Mouse (Mus musculus) limb, embryonic 11.5 days (tissue): Measurements from ENCODE around the gene Psmb9. TPM values are rescaled to one million over a fixed set of nuclear protein-coding genes. Genes with fewer than 3 reads are reported as not detected.

Experiments used
- ATAC-seq: fragments of 200-750 bp; cut with Nextera tagmentation; 2 replicates; pipeline ENCODE4 v1.8.0; 2017; ENCODE audit warnings: low read depth; ENCODE audit not compliant: insufficient number of reproducible peaks, low FRiP score, low TSS enrichment
- DNase-seq: peaks from one replicate; pipeline ENCODE4 v3.0.0-alpha.2; 2015; ENCODE audit warnings: low spot score
- H3K27ac ChIP-seq: fragments of 300-500 bp; sonication (generic); replicated peaks from 2 replicates; pipeline ENCODE4 v1.5.1; 2014; ENCODE audit warnings: low read depth, mild to moderate bottlenecking, low read length
- H3K27me3 ChIP-seq: fragments of 300-500 bp; sonication (generic); 2 replicates; pipeline ENCODE4 v1.6.1; 2014; ENCODE audit warnings: mild to moderate bottlenecking, low read length, mixed read lengths; ENCODE audit not compliant: control insufficient read depth, insufficient read depth
- H3K36me3 ChIP-seq: fragments of 300-500 bp; sonication (generic); 2 replicates; pipeline ENCODE4 v1.6.1; 2014; ENCODE audit warnings: mild to moderate bottlenecking, low read length, moderate library complexity, mixed read lengths; ENCODE audit not compliant: control insufficient read depth, insufficient read depth
- H3K4me1 ChIP-seq: fragments of 300-500 bp; sonication (generic); 2 replicates; pipeline ENCODE4 v1.6.1; 2014; ENCODE audit warnings: low read length, mixed read lengths; ENCODE audit not compliant: control insufficient read depth, insufficient read depth
- H3K4me2 ChIP-seq: fragments of 300-500 bp; sonication (generic); 2 replicates; pipeline ENCODE4 v1.6.1; 2014; ENCODE audit warnings: low read depth, mild to moderate bottlenecking, moderate library complexity; ENCODE audit not compliant: severe bottlenecking
- H3K4me3 ChIP-seq: fragments of 300-500 bp; sonication (generic); 2 replicates; pipeline ENCODE4 v1.5.1; 2014; ENCODE audit warnings: low read depth, low read length
- H3K9ac ChIP-seq: fragments of 300-500 bp; sonication (generic); 2 replicates; pipeline ENCODE4 v1.6.1; 2014; ENCODE audit warnings: mild to moderate bottlenecking, low read length
- H3K9me3 ChIP-seq: fragments of 300-500 bp; sonication (generic); 2 replicates; pipeline ENCODE4 v1.6.1; 2016; ENCODE audit warnings: low read length; ENCODE audit not compliant: control insufficient read depth
- WGBS: fragments of 180-500 bp; shearing (Covaris S2); extraction: QIAGEN DNeasy Blood & Tissue Kit; methylation state at CpG from one replicate; pipeline ENCODE4 v1.1.7; 2014; 5-methylcytosine and 5-hydroxymethylcytosine counted together
- polyA plus RNA-seq: library from polyadenylated mRNA; unstranded; fragments of >200 nt; fragmentation: Nextera tagmentation; extraction: Ambion mirVana; gene quantifications from 2 replicates; pipeline ENCODE4 v1.2.1, GENCODE M21; 2014

The Psmb9 gene
- polyA plus RNA-seq, 1 experiment from 2014 or later: 2.2 TPM

DNA sequence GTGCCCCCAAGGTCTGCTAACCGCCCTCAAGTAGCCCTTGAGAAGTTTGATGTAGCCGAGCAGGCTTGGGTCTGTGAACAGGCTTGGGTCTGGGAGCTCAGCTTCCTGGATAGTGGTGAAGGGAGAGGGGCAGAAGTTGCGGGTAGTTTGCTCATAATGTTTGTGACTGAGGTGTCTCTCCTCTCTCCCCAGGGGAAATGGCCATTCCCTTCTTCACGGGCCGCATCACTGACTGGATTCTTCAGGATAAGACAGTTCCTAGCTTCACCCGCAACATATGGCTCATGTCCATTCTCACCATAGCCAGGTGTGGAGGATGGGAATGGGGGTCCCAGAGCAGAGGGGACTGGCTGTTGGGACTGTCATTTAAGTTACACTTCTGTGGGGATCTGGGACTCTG lies 1.4 kb upstream of the Psmb9 start:
- WGBS: 67% methylated on average over 6 of the region's 6 CpGs

DNA sequence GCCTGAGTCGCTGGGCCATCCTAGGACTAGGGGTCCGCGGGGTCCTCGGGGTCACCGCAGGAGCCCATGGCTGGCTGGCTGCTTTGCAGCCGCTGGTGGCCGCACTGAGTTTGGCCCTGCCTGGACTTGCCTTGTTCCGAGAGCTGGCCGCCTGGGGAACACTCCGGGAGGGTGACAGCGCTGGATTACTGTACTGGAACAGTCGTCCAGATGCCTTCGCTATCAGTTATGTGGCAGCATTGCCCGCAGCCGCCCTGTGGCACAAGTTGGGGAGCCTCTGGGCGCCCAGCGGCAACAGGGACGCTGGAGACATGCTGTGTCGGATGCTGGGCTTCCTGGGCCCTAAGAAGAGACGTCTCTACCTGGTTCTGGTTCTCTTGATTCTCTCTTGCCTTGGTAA lies 446 bp upstream of the Psmb9 start:
- Histone ChIP-seq H3K27ac (no peak overlapping the region), H3K4me3 (peak overlapping the region; percentile 47), H3K36me3 (no peaks in the 10 kb centered on the region), H3K4me2 (peak overlapping the region; percentile 77), H3K9ac (peak overlapping the region; percentile 24), H3K9me3 (no peaks in the 10 kb centered on the region), H3K27me3 (peaks cover 42% of the 10 kb centered on the region), H3K4me1 (0 out of 2 replicates have a peak, but pooled peaks cover 7% of the 10 kb centered on the region)
- DNase-seq: no peak
- WGBS: 5% methylated on average over 20 of the region's 20 CpGs
- peak; percentile 23; the same call in 1 of the 2 replicates for ATAC-seq

More for the DNA sequence above, 1.4 kb upstream of the Psmb9 start:
- H3K9ac ChIP-seq: no peak overlapping the region
- H3K4me1 ChIP-seq: 0 out of 2 replicates have a peak, but pooled peaks cover 7% of the 10 kb centered on the region
- H3K4me3 ChIP-seq: no peak overlapping the region
- DNase-seq (no peak), ATAC-seq (no peak)
- H3K36me3 ChIP-seq: no peaks in the 10 kb centered on the region
- H3K4me2 ChIP-seq: no peak overlapping the region
- H3K27ac ChIP-seq: no peak overlapping the region
- H3K9me3 ChIP-seq: no peaks in the 10 kb centered on the region
- peaks cover 47% of the 10 kb centered on the region for H3K27me3 ChIP-seq

DNA sequence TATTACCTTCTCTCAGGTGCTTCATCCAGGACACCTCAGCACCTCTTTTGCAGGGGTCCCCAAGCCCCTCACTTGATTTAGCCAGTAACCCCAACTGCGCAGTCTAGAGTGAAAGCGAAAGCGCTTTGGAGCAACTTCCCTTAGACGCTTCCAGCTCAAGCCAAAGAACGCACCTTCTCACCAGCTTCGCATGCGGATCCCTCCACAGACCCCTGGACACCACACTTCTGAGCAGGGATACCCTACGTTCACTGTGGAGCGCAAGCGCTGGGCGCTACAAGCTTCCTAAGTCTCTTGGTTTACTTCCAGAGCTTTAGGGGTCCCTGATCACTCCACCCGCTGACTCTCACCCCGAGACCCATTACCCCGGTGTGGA lies 691 bp downstream of the Psmb9 start:
- H3K4me2 ChIP-seq: peak overlapping the region; percentile 77
- no peaks in the 10 kb centered on the region for H3K36me3 ChIP-seq
- no peak overlapping the region for H3K27ac ChIP-seq
- H3K9ac ChIP-seq: no peak overlapping the region
- no peak; the same call in 1 of the 2 replicates for ATAC-seq
- H3K4me3 ChIP-seq: peak overlapping the region; percentile 47
- H3K4me1 ChIP-seq: 0 out of 2 replicates have a peak, but pooled peaks cover 7% of the 10 kb centered on the region
- peaks cover 36% of the 10 kb centered on the region for H3K27me3 ChIP-seq
- WGBS: 3% methylated on average over 14 of the region's 14 CpGs
- no peak for DNase-seq
- H3K9me3 ChIP-seq: no peaks in the 10 kb centered on the region

DNA sequence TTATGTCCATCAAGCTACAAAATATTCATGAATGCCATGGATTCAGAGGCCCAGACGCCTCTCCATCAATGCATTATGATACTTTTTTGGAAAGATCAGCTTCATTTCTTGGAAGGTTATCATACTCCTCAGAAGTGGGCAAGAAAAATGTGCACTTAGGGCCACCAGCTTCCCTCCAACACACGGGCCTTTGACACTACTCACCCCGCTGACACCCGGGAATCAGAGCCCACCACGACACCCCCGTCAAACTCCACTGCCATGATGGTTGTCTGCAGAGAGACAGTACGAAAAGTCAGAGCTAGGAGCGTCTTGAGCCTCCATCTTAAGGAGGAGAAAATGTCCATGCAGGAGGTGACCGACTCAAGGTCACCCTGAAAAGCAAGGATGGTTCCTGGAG lies 2.0 kb downstream of the Psmb9 start:
- no peak for ATAC-seq
- WGBS: 88% methylated on average over 9 of the region's 9 CpGs
- 0 out of 2 replicates have a peak, but pooled peaks cover 7% of the 10 kb centered on the region for H3K4me1 ChIP-seq
- no peaks in the 10 kb centered on the region for H3K9me3 ChIP-seq
- DNase-seq: no peak
- H3K27ac ChIP-seq: no peak overlapping the region
- H3K36me3 ChIP-seq: no peaks in the 10 kb centered on the region
- H3K4me3 ChIP-seq: no peak overlapping the region
- no peak overlapping the region for H3K9ac ChIP-seq
- H3K4me2 ChIP-seq: no peak overlapping the region
- H3K27me3 ChIP-seq: peaks cover 31% of the 10 kb centered on the region

DNA sequence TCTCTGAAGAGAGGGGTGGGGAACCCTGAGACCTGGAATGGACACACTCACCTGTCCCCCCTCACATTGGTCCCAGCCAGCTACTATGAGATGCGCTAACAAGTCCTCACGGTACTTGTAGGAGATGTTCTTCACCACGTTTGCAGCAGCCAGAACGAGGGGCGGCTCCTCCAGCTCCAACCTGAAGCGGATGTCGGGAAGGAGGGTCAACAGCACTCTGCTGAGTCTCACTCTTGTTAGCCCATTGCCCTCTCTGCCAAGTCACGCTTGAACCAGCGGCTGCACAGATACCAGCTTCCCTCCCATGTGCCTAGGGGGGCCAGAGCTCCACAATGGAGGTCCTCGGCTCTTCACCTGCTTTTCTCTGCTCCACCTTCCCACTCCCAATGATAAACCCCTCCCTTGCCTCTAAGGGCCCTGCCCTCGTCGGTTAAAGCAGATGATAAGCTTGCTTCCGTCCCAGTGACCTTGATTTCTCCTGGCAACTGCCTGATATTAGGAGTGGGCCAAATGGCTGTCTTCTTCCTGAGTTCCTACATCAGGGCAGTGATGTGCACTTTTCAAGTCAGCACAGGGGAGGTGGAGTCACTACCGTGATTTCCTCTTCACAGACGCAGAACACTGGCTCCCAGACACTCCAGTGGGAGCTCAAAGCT lies 3.9 kb downstream of the Psmb9 start:
- peaks cover 27% of the 10 kb centered on the region for H3K27me3 ChIP-seq
- no peak overlapping the region for H3K4me3 ChIP-seq
- H3K4me1 ChIP-seq: 0 out of 2 replicates have a peak, but pooled peaks cover 7% of the 10 kb centered on the region
- H3K27ac ChIP-seq: no peak overlapping the region
- no peak for ATAC-seq
- no peak overlapping the region for H3K9ac ChIP-seq
- H3K4me2 ChIP-seq: no peak overlapping the region
- 78% methylated on average over 15 of the region's 15 CpGs for WGBS
- H3K36me3 ChIP-seq: no peaks in the 10 kb centered on the region
- H3K9me3 ChIP-seq: no peaks in the 10 kb centered on the region
- DNase-seq: no peak

DNA sequence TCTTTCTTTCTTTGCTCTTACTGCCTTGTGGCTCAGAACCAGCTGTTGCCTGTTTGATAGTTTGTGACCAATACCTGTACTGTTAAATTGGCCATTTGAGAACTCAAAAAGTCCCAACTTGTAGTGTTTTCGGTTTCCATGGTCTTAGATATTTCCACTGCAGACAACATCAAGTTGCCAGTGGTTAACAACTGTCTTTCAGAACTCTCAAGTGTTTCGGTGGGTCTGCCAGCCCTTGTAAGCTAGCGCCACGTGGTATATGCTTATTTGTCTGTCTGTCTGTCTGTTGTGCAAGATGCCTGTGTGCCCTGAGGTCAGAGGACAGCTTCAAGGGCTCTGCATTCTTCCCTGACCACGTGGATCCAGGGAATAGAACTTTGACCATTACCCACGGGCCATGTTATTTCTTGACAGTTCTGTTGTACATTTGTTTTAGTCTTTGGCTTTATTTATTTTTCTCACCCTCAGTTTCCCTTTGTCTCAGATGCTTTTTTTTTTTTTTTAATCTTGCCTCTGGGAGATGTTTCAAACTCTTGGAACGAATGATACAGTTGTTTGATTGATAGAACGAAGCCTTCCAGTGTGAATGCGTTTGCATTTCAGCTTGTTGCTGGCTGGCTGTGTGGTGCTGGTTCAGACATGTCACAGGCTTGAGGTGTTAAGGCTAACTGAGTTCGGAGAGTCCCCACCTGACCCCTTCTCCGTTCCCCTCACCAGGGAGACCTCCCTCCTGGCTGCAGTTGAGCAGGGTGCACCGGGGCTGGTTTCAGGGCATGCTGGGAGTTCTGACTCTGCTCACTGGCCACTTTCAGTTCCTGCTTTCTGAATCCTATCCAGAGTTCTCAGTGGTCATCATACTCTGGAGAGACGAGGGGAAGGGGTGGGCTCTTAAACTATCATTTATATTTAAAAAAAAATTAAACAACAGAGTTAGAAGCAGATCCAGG lies 7.4 kb downstream of the Psmb9 start:
- DNase-seq: no peak
- no peak overlapping the region for H3K4me3 ChIP-seq
- H3K27ac ChIP-seq: no peak overlapping the region
- 73% methylated on average over 13 of the region's 13 CpGs for WGBS
- peaks cover 3% of the 10 kb centered on the region; the same call in 1 of the 2 replicates for H3K27me3 ChIP-seq
- ATAC-seq: no peak
- H3K36me3 ChIP-seq: no peaks in the 10 kb centered on the region
- H3K4me1 ChIP-seq: no peaks in the 10 kb centered on the region
- H3K4me2 ChIP-seq: no peak overlapping the region
- H3K9me3 ChIP-seq: no peaks in the 10 kb centered on the region
- no peak overlapping the region for H3K9ac ChIP-seq

DNA sequence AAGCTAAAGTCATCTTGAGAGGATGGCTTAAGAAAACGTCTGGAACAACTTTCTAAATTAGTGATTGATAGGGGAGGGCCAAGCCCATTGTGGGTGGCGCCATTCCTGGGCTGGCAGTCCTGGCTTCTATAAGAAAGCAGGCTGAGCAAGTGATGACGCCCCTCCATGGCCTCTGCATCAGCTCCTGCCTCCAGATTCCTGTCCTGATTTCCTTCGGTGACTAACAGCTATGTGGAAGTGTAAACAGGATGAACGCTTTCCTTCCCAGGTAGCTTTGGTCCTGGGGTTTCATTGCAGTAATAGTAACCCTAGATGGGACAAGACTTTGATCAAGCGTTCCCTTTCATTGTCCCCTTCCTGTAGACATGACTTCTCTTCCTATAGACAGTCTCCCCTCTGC lies 8.5 kb downstream of the Psmb9 start:
- H3K27me3 ChIP-seq: 0 out of 2 replicates have a peak, but pooled peaks cover 3% of the 10 kb centered on the region
- H3K4me1 ChIP-seq: no peaks in the 10 kb centered on the region
- H3K9me3 ChIP-seq: no peaks in the 10 kb centered on the region
- WGBS: 64% methylated on average over 6 of the region's 6 CpGs
- H3K9ac ChIP-seq: no peak overlapping the region
- no peak for ATAC-seq
- H3K4me3 ChIP-seq: no peak overlapping the region
- H3K4me2 ChIP-seq: no peak overlapping the region
- no peak overlapping the region for H3K27ac ChIP-seq
- no peak for DNase-seq
- no peaks in the 10 kb centered on the region for H3K36me3 ChIP-seq

DNA sequence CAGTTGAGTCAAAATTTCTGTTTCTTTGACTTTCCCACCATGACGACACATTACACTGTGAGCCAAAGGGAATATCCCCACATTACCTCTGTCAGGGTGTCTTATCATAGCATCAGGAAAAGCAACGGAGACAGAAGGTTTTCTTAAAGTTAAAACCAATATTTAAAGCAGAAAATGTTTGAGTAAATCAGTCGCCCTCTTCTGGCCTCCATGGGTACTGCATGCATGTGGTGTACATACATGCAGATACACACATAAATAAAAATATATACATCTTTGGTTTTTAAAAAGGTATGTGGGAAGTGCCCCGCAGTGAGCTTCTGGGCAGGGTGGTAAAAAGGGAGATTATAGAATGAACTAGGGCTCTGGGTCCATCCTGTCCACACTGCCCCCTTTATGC lies 10.4 kb downstream of the Psmb9 start:
- no peak for ATAC-seq
- Histone ChIP-seq H3K9me3 (no peaks in the 10 kb centered on the region), H3K27me3 (no peaks in the 10 kb centered on the region), H3K36me3 (no peaks in the 10 kb centered on the region), H3K27ac (no peak overlapping the region), H3K4me3 (no peak overlapping the region), H3K9ac (no peak overlapping the region), H3K4me2 (no peak overlapping the region), H3K4me1 (no peaks in the 10 kb centered on the region)
- no peak for DNase-seq
- WGBS: 70% methylated on average over 4 of the region's 4 CpGs
